Mouse (Mus musculus): ENCODE data around the gene Dcst1.

The Dcst1 gene

DNA sequence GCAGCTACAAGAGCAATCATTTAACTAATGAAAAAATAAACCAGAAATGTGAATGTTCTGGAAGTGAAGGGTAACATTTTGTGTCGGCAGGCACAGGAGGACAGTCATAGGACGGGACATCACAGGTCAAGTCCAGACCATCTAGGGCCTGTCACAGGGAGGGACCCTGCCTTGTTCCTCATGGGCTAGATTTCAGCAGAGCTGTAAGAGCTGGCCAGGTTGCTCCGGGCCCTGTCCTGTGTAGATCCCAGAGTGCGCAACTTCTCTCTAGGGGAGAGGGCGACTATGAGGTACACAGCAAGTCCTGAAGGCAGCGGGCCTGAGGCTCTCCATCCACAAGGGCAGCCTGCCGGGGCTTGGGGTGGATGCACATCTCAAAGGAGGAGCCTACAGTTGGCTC is 3.4 kb downstream of the Dcst1 start, which contains the start of gene Dcst2:
Gene Dcst2, plus strand, starts transcription at position 301 of the 400 bp plus-strand sequence.
- no peak for DNase-seq (ENCODE audit: low read depth)

DNA sequence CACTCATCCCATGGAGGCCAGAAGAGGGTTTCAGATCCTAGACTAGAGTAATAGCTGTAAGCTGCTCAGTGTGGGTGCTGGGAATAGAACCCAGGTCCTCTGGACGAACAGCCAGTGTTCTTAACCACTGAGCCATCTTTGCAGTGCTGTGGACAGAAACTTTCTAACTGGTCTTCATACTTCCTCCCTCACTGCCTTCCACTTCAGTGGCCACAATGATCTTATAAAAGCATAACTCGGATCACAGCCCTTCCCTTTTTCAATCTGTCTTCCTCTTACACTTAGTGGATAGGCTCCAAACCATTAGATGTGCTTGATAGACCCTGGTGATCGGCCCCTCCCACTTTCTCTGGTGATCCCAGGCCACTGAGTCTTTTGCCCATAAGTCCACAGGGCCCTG is 4.8 kb downstream of the Dcst1 start:
- DNase-seq (ENCODE audit: low read depth), result no peak

DNA sequence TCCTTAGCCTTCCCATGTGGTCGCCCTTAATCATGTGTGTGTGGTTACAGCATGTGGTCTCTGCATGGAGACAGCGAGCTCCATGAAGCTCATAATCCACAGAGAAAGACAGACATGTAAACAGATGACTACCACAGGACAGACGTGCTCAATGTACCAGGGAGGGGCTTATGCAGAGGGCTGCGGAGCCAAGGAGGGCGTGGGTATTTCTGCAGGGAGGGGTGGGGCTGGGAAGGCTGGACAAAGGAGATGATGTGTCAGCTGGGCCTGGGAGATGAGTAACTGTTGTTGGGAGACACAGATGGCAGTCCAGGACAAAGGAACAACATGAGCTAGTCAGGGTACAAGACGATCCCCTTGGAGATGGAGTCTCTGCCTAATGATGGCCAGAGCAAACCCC is 5.4 kb downstream of the Dcst1 start:
- DNase-seq (ENCODE audit: low read depth), result no peak

DNA sequence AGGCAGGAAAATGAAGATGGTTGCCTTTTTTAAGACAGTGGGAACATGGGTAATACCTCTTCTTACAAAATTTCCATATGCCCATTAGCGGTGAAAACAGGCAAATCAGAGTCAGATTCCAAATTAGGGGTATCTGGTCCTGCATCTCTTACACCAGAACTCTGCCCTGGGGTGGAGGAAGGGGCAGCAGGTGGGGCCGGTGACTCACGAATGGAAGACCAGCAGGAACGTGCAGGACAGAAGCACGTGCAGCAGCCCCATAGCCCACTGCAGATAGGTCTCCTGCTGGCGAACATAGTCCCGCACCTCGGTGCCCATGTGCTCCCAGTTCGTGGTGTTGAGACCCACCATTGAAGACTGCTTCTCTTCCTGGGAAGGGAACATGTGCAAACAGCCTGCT is 9.0 kb downstream of the Dcst1 start:
- DNase-seq (ENCODE audit: low read depth), result no peak

DNA sequence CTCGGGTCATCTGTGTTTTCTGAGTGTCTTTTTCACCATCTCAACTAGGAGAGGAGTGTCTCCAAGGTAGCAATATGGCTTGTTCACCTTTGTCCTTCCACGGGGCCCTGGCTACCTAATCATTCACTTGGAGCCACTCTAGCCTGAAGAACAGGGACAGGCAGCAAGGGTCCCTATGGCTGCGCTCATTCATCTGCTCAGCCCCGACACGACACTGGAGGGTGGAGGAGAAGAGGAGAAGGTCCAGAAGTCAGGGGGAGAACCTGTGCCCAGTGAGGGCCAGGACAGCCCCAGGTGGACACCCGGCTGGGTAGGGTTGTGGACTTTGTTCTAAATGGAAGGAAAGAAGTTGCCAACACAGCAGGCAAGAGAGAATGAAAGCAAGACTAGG is 9.5 kb downstream of the Dcst1 start:
- no peak for DNase-seq (ENCODE audit: low read depth)

DNA sequence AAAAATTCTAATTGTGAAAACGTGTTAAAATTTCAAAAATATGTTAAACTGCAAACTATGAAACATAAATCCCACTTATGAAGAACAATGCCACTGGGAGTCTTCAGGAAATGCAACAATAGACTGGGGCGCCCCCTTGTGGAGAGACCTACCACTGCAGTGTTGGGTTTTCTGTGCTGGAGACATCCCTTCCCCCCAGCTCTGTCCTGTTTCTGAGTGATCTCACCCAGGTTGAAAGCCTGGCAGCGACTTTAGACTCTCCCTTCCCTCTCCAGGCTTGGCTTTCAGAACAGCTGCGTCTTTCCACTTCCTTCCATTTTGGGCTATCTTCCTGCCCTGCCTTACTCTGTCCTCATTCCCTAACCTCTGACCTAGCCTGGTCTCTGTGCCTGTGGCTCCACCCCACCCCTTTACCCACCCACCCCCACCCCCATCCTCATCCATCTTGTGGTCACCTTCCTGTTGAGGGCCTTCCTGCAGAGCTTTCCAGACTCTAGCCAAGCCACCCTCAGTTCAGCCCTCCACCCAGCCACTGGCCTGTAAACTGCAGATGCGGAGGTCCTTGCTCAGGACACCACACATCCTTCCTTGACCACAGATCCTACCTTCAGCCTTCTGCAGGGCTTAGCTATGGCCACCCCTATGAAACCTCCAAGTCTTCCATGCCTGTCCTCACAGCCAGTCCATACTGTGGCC is 10.1 kb downstream of the Dcst1 start:
- DNase-seq (ENCODE audit: low read depth), result peak; percentile 91

DNA sequence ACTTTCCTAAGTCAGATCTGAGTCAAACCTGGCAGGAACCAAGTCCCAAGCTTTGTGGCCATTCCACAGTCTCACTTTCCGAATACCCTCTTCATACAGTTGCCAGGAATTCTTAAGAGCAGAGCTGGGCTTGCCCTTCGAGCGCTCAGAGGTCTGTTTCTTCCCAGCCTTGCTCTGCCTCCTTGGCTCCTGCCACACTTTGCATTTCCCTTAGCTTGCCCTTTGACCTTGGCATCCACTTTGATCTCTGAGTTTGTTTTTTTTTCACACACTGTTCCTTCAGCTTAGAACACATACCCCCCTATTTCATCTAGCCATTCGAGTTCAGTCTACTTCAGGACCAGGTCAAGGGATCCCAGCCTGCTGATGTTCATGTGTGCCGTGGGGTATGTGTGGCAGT is 13.8 kb downstream of the Dcst1 start:
- no peak for DNase-seq (ENCODE audit: low read depth)

DNA sequence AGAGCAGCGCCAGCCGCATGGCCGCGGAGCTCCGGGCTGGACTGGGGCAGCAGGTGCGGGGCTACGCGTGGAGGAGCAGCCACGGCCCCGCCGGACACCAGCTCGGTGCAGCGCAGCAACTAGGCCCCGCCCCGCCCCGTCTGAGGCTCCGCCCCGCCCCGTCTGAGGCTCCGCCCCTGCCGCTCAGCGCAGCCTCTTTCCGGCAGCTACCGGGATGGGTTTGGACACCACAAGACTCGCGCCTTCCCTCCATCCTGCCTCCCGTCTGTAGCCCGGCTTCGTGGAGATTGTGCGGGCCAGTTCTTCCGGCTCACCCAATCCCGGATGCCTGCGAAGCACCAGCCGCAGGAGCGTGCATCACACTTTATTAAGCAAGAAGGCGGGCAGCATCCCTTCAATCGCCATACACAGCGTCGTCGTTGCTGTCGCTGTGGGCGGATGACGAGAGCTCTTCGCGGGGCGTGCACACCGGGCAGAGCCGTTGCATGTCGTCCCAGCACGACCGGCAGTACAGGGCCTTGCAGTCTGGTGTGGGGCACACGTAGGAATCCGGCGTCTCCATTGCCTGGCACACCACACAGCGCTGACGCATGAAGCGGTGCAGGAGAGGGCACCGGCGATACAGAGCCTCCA is 15.1 kb downstream of the Dcst1 start, which contains the start of gene Adam15:
Gene Adam15, minus strand, starts transcription at position 128 of the 633 bp plus-strand sequence.
- DNase-seq (ENCODE audit: low read depth), result peak; percentile 93

DNA sequence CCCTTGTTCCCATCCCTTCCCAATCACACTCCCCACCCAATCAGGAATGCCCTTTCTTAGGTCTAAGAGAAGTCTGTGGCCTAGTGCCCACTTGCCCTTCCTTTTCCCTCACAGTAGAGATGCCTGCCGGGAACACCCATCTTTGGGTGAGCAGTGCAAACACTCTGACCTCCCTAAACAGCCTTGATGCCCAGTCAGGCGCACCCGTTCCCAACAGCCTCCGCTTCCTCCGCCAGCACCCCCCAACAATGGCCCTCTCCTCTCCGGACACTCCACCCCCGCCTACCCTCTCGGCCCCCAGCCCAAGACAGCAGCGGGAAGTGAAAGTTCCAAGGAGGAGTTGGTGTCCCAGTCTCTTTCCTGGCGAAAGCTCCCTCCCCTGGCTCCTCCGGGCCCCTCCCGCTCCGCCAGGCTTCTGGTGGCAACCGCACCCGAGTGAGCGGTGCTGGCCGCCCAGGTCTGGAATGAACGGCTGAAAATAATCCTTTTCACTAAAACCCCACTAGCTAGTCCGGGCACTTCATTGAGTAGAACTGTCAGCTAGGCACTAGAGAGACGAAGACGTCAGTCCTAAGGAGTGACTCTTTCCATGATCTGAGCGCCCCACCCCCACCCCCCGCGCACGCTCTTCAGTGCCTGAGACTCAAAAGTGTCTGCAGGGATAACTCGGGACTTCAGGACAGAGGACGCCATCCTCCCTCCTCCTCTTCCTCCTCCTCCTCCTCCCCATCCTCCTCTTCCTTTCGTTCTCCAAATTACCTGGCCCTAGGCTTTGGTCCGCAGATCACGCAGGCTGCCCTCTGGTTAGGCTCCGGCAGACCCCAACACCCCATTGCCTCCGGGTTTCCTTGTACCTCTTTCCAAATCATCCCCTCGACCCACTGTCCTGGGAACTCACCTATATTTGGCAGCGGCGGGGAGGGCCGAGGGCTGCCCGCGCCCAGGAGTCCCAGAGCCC is 15.9 kb downstream of the Dcst1 start:
- DNase-seq (ENCODE audit: low read depth), result peak; percentile 70

DNA sequence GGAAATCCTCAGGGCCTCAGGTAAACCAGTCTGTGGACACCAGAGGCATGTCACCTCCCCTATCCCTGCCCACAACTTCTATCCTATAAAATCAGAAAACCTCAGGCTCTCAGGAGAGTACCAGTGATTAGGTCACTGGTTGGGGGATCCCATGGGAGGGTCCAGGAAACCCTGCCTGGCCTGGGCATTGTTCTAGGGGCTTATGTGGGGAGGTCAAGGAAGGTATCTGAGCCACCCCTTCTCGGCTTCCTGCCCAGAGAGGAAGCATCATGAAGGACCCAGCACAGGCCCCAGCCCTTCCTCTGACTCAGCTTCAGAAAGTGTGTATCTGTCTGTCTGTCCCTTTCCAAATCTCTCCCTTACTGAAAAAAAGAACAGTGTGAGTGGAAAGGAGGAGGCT is 17.1 kb downstream of the Dcst1 start:
- no peak for DNase-seq (ENCODE audit: low read depth)

DNA sequence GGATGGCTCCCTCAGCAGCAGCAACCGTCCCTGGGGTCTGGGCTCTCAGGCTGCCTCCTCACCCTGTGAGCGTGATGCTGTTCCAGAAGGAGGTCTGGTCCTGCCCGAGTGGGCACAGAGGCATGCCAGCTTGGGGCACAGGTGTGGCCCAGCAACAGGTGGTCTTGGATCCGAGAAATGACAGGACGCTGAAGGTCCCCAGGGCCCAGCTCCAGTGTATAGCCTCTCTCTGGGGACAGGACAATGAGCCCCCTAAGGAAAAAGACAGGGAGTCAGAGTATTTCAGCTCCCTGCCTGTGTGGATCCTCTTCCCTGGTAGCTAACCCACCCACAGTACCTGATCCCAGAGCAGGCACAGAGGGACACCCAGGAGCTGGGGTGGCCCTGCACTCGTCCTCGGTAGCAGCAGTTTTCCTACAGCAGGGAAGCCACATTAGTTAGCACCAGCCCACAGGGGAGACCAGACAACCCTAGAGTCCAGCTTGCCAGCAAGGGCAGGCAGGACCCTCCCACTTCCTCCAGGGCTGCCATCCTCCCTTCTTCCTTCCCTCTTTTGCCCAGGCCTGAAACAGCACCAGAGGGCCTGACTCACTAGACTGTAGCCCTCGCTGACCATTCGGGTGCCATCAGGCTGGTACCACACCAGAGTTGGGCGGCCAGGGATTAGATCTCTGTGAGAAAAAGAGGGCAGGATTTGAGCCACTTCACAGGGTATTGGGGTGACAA is 18.1 kb downstream of the Dcst1 start:
- DNase-seq (ENCODE audit: low read depth), result no peak

DNA sequence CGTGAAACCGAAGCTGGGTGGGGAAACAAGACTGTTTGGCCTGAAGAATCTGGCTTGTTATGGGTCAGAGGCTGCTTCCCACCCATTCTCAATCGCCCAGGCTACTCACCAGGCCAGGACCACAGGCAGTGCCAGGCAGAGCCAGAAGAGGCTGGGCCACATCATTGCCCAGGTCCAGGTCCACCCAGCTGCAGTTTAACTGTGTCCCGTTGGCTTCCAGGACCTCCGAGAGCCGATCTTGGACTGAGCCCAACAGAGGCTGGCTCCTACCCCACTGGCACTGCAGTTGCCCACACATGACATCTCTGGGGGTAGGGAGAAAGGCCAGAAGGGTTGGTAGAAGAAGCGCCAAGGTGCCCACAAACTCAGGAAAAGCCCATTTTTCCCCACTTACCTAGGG is 21.8 kb downstream of the Dcst1 start:
- no peak for DNase-seq (ENCODE audit: low read depth)

DNA sequence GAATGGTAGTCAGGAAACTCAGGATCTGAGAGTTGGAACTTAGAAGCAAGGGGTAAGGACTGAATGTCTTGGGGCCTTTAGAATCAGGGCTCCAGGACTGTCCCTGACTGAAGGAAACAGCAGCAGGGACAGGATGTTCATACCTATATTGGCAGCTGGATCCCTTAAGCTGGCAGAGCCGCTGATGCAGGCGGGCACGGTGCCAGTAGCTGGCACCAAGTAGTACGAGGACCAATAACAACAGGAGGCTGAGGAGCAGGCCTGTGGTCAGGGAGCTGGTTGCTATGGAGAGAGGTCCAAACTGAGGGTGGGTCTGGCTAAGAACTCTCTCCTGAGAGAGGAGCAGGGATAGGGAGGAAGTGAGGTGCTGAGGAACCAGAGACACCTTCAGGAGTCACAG is 23.3 kb downstream of the Dcst1 start:
- no peak for DNase-seq (ENCODE audit: low read depth)

DNA sequence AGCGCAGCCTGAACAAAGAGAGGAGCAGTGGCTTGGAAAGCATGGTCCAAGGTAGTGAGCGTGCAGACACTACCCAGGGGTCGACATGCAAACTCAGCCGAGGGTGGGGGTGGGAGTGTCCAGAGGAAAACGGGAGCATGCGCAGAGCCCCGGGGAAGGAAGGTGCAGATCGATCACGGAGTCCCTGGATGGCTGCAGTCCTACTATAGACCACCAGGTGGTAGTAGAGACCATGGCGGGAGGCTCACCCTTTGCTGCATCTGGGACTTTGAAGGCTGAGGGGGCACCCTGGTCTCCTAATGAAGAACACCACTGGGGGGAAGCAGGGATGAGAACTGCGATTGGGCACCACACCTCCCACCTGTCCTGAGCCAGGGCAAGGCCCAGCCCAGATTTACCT is 24.6 kb downstream of the Dcst1 start:
- DNase-seq (ENCODE audit: low read depth), result peak; percentile 89

DNA sequence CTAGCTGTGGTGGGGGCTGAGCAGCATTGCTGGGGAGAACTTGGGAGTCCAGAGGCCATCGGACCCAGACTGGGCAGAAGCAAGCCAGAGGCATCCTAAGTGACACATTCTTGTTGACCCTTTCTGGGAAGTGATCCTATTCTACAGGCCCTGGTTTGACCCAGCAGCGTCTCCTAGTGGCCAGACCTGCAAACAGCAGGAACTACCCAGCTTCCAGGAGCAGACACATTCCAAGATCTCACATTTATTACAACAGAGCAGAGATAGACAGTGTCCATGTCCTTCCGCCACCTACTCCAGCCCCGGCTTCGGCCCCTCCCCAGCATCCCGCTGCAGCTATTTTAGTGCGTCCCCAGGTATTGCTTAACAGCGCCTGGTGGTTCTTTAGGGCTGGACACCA is 25.6 kb downstream of the Dcst1 start:
- peak; percentile 80 for DNase-seq (ENCODE audit: low read depth)

DNA sequence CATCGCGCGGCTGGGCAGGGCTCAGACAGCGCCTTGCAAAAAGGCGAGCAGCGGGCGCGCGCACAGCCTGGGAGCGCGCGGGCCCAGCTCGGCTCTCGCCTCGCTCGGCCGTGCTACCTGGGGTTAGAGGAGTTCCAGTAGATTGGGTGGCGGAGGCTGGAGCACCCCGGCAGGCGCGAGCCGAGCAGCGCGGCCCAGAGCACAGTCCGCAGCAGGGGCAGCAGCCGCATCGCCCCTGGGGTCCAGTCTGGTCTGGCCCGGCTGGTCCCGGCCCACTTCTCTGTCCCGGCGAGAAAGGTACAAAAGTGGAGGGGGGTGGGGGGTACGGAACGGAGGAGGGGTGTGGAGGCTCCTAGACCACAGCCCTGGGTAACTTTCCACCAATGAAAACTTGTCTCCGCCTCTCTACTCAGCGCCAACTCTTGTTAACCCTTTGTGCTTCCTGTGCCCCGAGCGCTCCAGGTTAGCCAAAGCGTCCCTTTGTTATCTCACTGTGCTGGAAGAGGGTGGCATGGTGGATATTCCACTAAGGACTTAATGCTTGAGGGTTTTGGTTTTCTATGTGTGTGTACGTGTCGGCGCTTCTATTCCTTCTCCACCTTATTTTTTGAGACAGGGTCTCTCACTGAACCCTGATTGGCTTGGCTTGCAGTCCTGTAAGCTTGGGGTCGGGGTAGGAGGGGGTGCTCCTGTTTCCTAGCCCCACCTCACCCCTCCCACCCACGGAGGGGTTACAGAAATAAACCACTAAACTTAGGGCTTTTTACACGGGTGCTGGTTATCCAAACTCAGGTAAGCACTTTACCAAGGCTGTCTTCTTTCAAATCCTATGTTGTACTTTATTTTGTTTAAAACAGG is 27.1 kb downstream of the Dcst1 start, which contains the start of gene Efna4:
Gene Efna4, minus strand, starts transcription at position 308 of the 858 bp plus-strand sequence.
- DNase-seq (ENCODE audit: low read depth), result peak; percentile 69

DNA sequence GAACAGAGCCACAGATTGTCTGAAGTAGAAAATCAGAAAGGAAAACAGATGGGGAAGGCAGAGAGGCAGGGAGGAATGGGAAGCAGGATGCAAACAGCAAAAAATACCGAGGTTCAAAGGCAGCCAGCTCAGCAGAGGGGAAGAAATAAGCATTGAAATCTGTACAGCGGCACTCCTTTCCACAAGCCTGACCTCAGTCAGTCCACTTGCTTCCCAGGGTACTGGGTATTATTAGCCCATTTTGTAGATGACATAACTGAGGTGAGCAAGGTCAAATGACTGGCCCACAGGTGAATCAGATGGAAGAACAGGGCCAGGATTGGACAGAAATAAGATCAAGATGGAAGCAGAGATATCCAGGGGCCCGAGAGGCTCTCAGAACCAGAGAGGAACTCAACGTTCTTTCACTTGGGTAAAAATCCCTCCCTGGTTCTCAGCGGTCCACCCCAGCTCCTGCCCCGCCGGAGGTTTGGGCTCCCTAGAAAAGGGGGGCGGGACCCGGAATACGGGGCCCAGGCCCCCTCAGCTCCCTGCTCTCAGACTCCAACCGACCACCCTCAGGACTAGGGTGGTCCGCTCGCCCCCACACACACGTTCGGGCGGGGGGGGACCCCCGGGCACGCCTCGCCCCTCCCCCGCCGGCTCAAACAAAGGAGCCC is 27.9 kb downstream of the Dcst1 start:
- DNase-seq (ENCODE audit: low read depth), result no peak

DNA sequence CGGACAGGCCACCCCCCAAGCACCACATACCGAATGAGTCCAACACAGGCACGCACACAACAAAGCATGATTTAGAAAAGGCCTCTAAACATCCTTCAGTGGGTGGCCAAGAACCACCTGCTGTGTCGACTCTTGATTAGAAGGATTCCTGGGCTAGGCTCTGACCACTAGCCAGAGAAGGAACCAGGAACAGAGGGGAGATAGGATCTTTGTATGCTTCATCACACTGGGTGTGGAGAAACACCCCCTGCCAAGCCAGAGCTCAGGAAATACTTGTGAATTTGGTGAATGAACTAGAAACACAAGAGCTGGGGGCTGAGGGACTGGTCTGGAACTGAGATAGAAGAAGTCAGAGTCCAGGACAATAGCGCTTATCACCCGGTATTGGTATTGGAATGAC is 28.5 kb downstream of the Dcst1 start:
- DNase-seq (ENCODE audit: low read depth), result no peak

DNA sequence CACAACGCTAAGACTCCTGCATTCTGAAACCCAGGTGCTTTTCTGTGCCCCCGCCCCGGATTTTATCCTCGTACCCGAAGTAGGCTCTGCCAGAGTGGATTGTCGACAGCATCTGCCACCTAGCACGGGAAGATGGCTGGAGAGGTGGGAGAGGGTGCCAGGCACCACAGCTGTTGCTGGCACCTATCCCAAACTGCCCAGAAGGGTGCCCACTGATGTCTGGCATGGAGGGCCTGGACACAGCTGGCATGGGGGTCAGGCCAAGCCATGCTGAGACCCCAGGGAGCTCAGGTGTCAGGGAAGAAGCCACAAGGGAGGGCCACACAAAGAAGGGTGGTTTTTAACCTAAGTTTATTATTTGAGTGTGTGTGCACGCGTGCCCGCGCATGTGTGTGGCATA is 32.0 kb downstream of the Dcst1 start:
- no peak for DNase-seq (ENCODE audit: low read depth)

DNA sequence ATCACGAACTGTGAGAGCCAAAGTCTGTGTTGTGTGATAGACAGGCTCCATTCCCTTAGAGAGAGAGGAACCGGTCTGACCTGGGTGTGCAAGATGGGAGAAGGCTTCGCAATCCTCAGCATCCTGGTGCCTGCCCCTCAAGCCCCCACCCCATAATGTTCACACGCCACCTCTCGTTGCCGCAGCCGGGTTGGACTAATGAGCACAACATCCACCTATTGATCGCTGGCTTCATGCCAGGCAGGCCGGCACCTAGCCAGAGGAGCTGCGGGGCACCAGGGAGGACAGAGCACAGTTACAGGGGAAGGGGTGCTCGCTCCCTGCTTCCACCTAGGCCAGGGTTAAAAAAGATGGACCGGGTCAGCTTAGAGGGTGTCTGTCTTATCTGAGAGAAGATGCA is 32.6 kb downstream of the Dcst1 start:
- no peak for DNase-seq (ENCODE audit: low read depth)
